11 mouse cellular contexts compared by ENCODE assay signal in genomic region chr13:34540646-34541045, GRCm38 (mm10).
"Had no signal": no experiment of that assay in that cellular context is flagged by ENCODE, and none has a peak within 500 bp of the region (broad histone marks: within the 10 kb centered on the region; RNA-seq: fewer than 3 reads in every experiment).

No protein-coding gene starts in this region.

- DNase-seq: kidney, adult 2 months; kidney, postnatal 25 days; layer of hippocampus, postnatal 36 days; liver, embryonic 13.5 days; lung, adult 2 months; lung, postnatal 14 days; lung, postnatal 4 days; midbrain, embryonic 14.5 days; thymus, adult 2 months; thymus, postnatal 14 days; thymus, postnatal 4 days had no signal
